Mouse (Mus musculus): Measurements from ENCODE around the gene Gm4881. TPM values are rescaled to one million over a fixed set of nuclear protein-coding genes. Genes with fewer than 3 reads are reported as not detected.
"Not testable (repeated sequence)": the region's sequence is repeated elsewhere in the genome, so short reads cannot be mapped to it uniquely, and the experiment has no call there.

The Gm4881 gene
- total RNA-seq, 2 experiments from 2014 or later = not detected

- intact Hi-C loops (cut with DNase I) = loop anchor here (5.0 kb wide), 1 partner anchor 174 kb away; no protein-coding TSS in a partner anchor
- H3K27ac ChIP-seq = peak within 1 kb of the TSS; percentile 92
- no peak for TF ChIP-seq CTCF (IDR thresholded peaks at IDR 0.05)
These were observed 41.5 kb downstream of the Gm4881 start, which contains the start of gene Arhgef1 for GRCm38 (mm10) chr7:24902630-24903443. TSS of gene Arhgef1 (plus strand) at chr7:24902912.

GRCm38 (mm10) chr7:24902264-24902629 lies 42.0 kb downstream of the Gm4881 start:
- H3K4me3 ChIP-seq = peak overlapping the region; percentile 93
- peak overlapping the region; percentile 92 for H3K27ac ChIP-seq
- no peak for DNase-seq
- TF ChIP-seq CTCF (IDR thresholded peaks at IDR 0.05) = no peak
- intact Hi-C loops (cut with DNase I) = loop anchor here (5.0 kb wide), 1 partner anchor 175 kb away; no protein-coding TSS in a partner anchor

More at GRCm38 (mm10) chr7:24902630-24903443, 41.5 kb downstream of the Gm4881 start, which contains the start of gene Arhgef1:
- peak within 1 kb of the TSS; percentile 93 for H3K4me3 ChIP-seq
- DNase-seq = peak; percentile 84

- TF ChIP-seq CTCF (IDR thresholded peaks at IDR 0.05) = no peak
- intact Hi-C loops (cut with DNase I) = loop anchor here (5.0 kb wide), 1 partner anchor 175 kb away; no protein-coding TSS in a partner anchor
- H3K27ac ChIP-seq = peak overlapping the region; percentile 92; the same call in 1 of the 2 replicates
- DNase-seq = no peak
- peak overlapping the region; percentile 93 for H3K4me3 ChIP-seq
These were observed 42.5 kb downstream of the Gm4881 start for GRCm38 (mm10) chr7:24901842-24902241.

- no peak for DNase-seq
- no peak overlapping the region for H3K27ac ChIP-seq
- H3K4me3 ChIP-seq = no peak overlapping the region
- intact Hi-C loops (cut with DNase I) = loop anchor here (5.0 kb wide), 1 partner anchor 176 kb away; no protein-coding TSS in a partner anchor
- no peak for TF ChIP-seq CTCF (IDR thresholded peaks at IDR 0.05)
These were observed 43.2 kb downstream of the Gm4881 start for GRCm38 (mm10) chr7:24901114-24901513.

GRCm38 (mm10) chr7:24897959-24898358 lies 46.3 kb downstream of the Gm4881 start:
- TF ChIP-seq CTCF (IDR thresholded peaks at IDR 0.05) = no peak
- Histone ChIP-seq H3K27ac (no peak overlapping the region), H3K4me3 (no peak overlapping the region)
- no peak for DNase-seq
- intact Hi-C loops (cut with DNase I) = no loop called here

GRCm38 (mm10) chr7:24897224-24897623 lies 47.1 kb downstream of the Gm4881 start, which contains the start of gene Cd79a:
TSS of gene Cd79a (plus strand) at chr7:24897381.
- Histone ChIP-seq H3K4me3 (no peak within 1 kb of the TSS), H3K27ac (no peak within 1 kb of the TSS)
- no peak for TF ChIP-seq CTCF (IDR thresholded peaks at IDR 0.05)
- intact Hi-C loops (cut with DNase I) = no loop called here
- DNase-seq = no peak

- DNase-seq = no peak
- intact Hi-C loops (cut with DNase I) = no loop called here
- no peak for TF ChIP-seq CTCF (IDR thresholded peaks at IDR 0.05)
- H3K27ac ChIP-seq = no peak overlapping the region
- no peak overlapping the region for H3K4me3 ChIP-seq
These were observed 48.0 kb downstream of the Gm4881 start for GRCm38 (mm10) chr7:24896269-24896668.

- intact Hi-C loops (cut with DNase I); DNase-seq; H3K27ac ChIP-seq; H3K4me3 ChIP-seq: not testable (repeated sequence)
These were observed 48.5 kb downstream of the Gm4881 start for GRCm38 (mm10) chr7:24895749-24896148.

GRCm38 (mm10) chr7:24892125-24892583 lies 52.1 kb downstream of the Gm4881 start:
- no peak overlapping the region for H3K27ac ChIP-seq
- no peak for DNase-seq
- H3K4me3 ChIP-seq = no peak overlapping the region
- intact Hi-C loops (cut with DNase I) = no loop called here
- TF ChIP-seq CTCF (IDR thresholded peaks at IDR 0.05) = no peak

GRCm38 (mm10) chr7:24891241-24892124 lies 52.8 kb downstream of the Gm4881 start:
- H3K4me3 ChIP-seq = no peak overlapping the region
- no peak overlapping the region for H3K27ac ChIP-seq
- intact Hi-C loops (cut with DNase I) = loop anchor here (2.0 kb wide), 1 partner anchor 13 kb away; no protein-coding TSS in a partner anchor
- no peak for TF ChIP-seq CTCF (IDR thresholded peaks at IDR 0.05)
- no peak for DNase-seq

- DNase-seq = peak; percentile 73
- Histone ChIP-seq H3K27ac (no peak overlapping the region; the same call in 1 of the 2 replicates), H3K4me3 (no peak overlapping the region)
- TF ChIP-seq CTCF (IDR thresholded peaks at IDR 0.05) = no peak; the same call in none of the 2 replicates
- intact Hi-C loops (cut with DNase I) = loop anchor here (1.0 to 2.0 kb wide), 2 partner anchors 14 to 75 kb away; no protein-coding TSS in a partner anchor
These were observed 53.7 kb downstream of the Gm4881 start for GRCm38 (mm10) chr7:24890281-24891216.
